Mouse (Mus musculus) erythroblast, embryonic 14.5 days (primary cell): Measurements from ENCODE around the gene Klk7. TPM values are rescaled to one million over a fixed set of nuclear protein-coding genes. Genes with fewer than 3 reads are reported as not detected.

ENCODE experiments used
- H3K27me3 ChIP-seq: 2 replicates; pipeline ENCODE4 v1.6.1; 2012; ENCODE audit warnings: inconsistent platforms; ENCODE audit not compliant: control insufficient read depth
- H3K36me3 ChIP-seq: 2 replicates; pipeline ENCODE4 v1.6.1; 2012; ENCODE audit warnings: mild to moderate bottlenecking, inconsistent platforms; ENCODE audit not compliant: control insufficient read depth
- H3K4me1 ChIP-seq: 2 replicates; pipeline ENCODE4 v1.6.1; 2012; ENCODE audit warnings: inconsistent platforms; ENCODE audit not compliant: control insufficient read depth
- H3K4me3 ChIP-seq: replicated peaks from 2 replicates; pipeline ENCODE3; 2012; ENCODE audit warnings: moderate library complexity, mild to moderate bottlenecking, inconsistent platforms
- H3K9me3 ChIP-seq: 2 replicates; pipeline ENCODE4 v1.6.1; 2012; ENCODE audit warnings: low read length, inconsistent platforms, mixed read lengths; ENCODE audit not compliant: control insufficient read depth
- GATA1 ChIP-seq: IDR thresholded peaks from 2 replicates; pipeline ENCODE4 v1.6.1; 2012; ENCODE audit warnings: low read length, inconsistent platforms, mixed read lengths
- TAL1 ChIP-seq: IDR thresholded peaks from 3 replicates; pipeline ENCODE4 v1.6.1; 2012; ENCODE audit warnings: low read length, inconsistent platforms, mixed read lengths
- polyA plus RNA-seq: library from polyadenylated mRNA; stranded (reverse); fragments of >175 nt; gene quantifications from 2 replicates; pipeline ENCODE4 v1.2.3, GENCODE M21; 2012

Gene Klk7
- polyA plus RNA-seq, 1 experiment, result not detected

- Histone ChIP-seq H3K4me1 (no peaks in the 10 kb centered on the region), H3K4me3 (no peak overlapping the region), H3K27me3 (no peaks in the 10 kb centered on the region), H3K36me3 (no peaks in the 10 kb centered on the region), H3K9me3 (no peaks in the 10 kb centered on the region)
- no peak for TF ChIP-seq GATA1
- TF ChIP-seq TAL1, result no peak
These were observed 21.8 kb upstream of the Klk7 start for GRCm38 (mm10) chr7:43789295-43789694.

DNA sequence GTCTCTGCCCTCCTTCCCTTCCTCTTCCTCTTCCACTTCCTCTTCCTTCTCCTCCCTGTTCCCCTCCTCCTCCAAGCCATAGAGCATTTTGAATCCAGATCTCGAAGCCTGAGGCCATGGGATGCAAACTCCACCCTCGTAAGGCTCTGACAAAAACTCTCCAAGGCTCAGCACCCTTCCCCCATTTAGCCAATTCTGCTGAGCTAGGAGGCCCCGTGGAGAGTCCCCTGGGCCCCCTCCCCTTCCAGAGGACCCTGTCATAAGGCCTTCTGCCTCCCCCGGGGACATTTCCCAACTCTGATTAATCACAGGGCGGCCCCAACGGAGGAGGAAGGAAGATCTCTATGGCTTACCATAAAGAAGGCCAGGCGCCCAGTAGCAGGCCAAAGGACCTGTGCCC is 19.5 kb upstream of the Klk7 start, which contains the start of gene Klk9:
Gene Klk9, plus strand, starts transcription at position 301 of the 400 bp plus-strand sequence.
- no peaks in the 10 kb centered on the region for H3K36me3 ChIP-seq
- no peak within 1 kb of the TSS for H3K4me3 ChIP-seq
- H3K9me3 ChIP-seq, result no peaks in the 10 kb centered on the region
- no peaks in the 10 kb centered on the region for H3K4me1 ChIP-seq
- TF ChIP-seq GATA1 (no peak), TAL1 (no peak)
- peaks cover 13% of the 10 kb centered on the region for H3K27me3 ChIP-seq

DNA sequence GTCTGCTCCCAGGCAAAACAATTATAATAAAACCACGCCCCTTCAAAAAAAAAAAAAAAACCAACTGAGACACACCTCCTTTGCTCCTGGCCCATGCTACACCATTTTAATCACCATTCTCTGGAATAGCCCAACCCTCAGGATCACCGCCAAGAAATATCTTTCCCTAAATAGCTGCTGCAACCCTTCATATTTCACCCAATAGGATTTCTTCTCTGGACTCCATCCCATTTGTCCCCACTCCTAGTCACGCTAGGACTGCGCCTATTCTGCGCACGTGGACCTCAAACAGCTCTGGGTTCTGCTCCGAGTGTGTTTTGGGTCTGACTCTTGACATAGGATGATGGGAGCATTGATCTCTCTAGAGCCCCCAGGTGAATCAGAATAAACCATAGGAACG is 14.7 kb upstream of the Klk7 start:
- H3K4me3 ChIP-seq, result no peak overlapping the region
- H3K27me3 ChIP-seq, result peaks cover 31% of the 10 kb centered on the region
- H3K4me1 ChIP-seq, result no peaks in the 10 kb centered on the region
- no peaks in the 10 kb centered on the region for H3K36me3 ChIP-seq
- no peaks in the 10 kb centered on the region for H3K9me3 ChIP-seq
- TF ChIP-seq GATA1, result no peak
- no peak for TF ChIP-seq TAL1

DNA sequence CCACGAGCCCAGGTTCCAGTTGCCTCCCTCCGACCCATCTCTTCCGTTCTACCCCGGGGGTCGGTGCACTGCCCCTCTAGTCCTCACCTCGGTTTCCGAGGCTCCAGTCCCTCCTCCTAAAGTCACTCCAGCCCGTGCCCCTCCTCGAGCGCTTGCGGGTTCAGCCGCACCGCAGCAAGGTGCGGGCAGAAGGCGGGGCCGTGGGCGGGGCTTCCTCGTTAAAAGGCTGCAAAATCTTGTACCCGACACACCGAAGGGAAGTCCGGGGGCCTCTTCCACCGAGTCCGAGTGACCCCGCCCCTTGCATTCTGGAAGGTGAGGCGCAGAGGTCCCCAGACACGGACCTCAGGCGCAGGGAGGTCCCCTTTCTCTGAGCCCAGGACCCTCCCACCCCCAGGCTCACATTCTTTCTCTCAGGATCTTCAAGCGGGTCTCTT is 13.7 kb upstream of the Klk7 start, which contains the start of gene Klk8:
Gene Klk8, plus strand, starts transcription at position 245 of the 437 bp plus-strand sequence.
- no peaks in the 10 kb centered on the region for H3K9me3 ChIP-seq
- no peaks in the 10 kb centered on the region for H3K4me1 ChIP-seq
- peaks cover 31% of the 10 kb centered on the region for H3K27me3 ChIP-seq
- no peak within 1 kb of the TSS for H3K4me3 ChIP-seq
- H3K36me3 ChIP-seq, result no peaks in the 10 kb centered on the region
- TF ChIP-seq GATA1 (no peak), TAL1 (no peak)

- no peak for TF ChIP-seq GATA1
- no peak overlapping the region for H3K4me3 ChIP-seq
- H3K36me3 ChIP-seq, result no peaks in the 10 kb centered on the region
- no peaks in the 10 kb centered on the region for H3K9me3 ChIP-seq
- H3K27me3 ChIP-seq, result peaks cover 31% of the 10 kb centered on the region
- H3K4me1 ChIP-seq, result no peaks in the 10 kb centered on the region
These were observed 13.1 kb upstream of the Klk7 start for GRCm38 (mm10) chr7:43797844-43798462.

DNA sequence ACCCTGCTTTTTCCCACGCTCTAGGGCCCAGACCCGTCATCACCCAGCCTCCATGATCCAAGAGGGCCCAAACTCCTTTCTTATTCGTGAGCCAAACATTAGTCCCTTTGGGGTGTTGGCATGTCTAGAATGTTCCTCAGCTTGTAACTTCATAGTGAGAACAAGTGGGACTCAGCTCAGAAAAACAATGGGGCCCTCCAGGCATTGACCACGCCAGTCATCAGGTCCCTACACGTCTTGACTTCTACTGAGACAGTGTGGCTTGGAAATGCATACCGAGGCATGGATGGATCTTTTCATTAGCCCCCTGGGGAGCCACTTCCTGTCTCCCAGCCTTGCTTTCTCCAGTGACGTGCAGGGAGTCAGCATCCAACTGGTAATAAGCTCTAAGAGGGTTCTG is 11.2 kb upstream of the Klk7 start:
- TF ChIP-seq GATA1 (no peak), TAL1 (no peak)
- H3K4me3 ChIP-seq, result no peak overlapping the region
- H3K27me3 ChIP-seq, result peaks cover 31% of the 10 kb centered on the region
- H3K36me3 ChIP-seq, result no peaks in the 10 kb centered on the region
- H3K4me1 ChIP-seq, result no peaks in the 10 kb centered on the region
- H3K9me3 ChIP-seq, result no peaks in the 10 kb centered on the region

- TF ChIP-seq GATA1 (no peak), TAL1 (no peak)
These were observed 4.1 kb downstream of the Klk7 start for GRCm38 (mm10) chr7:43815211-43815610.

DNA sequence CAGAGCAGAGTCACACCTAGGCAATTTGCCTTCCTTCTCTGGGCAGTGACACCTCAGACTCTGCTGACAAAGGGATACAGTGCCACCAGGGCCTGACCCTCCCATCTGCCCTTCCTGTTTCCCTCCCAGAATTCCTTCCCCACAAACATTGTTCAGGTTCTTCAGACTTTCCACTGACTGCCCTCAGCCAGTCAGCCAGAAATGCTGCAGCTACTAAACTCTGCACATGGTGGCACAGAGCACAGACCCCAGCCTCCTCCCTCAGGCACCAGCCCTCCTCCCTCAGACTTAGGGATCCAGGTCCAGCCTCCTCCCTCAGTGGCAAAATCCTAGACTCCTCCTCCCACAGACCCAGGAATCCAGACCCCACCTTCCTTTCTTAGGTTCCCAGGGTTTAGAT is 5.7 kb downstream of the Klk7 start:
- Histone ChIP-seq H3K36me3 (no peaks in the 10 kb centered on the region), H3K4me3 (no peak overlapping the region), H3K27me3 (no peaks in the 10 kb centered on the region), H3K4me1 (no peaks in the 10 kb centered on the region), H3K9me3 (no peaks in the 10 kb centered on the region)
- TF ChIP-seq TAL1, result no peak
- no peak for TF ChIP-seq GATA1

More at GRCm38 (mm10) chr7:43815211-43815610, 4.1 kb downstream of the Klk7 start:
- Histone ChIP-seq H3K36me3 (no peaks in the 10 kb centered on the region), H3K9me3 (no peaks in the 10 kb centered on the region), H3K4me3 (no peak overlapping the region), H3K27me3 (no peaks in the 10 kb centered on the region), H3K4me1 (no peaks in the 10 kb centered on the region)

DNA sequence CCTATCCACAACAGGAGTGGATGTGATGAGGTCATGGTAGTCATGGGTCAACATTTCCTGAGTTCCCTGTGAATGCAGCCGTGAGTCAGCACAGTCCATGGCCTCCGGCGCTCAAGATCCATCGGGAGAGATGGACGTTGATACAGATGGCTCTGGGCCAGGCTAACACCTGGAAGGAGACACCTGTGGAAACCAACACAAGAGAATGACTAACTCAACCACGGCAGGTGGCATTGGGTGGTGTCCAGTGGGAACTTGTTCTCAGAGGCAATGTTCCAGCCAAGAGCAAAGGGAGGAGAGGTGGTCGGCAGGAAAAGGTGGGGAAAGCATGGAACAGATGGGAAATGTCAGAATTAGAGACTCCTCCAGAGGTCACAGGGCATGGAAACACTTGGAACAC is 10.5 kb downstream of the Klk7 start:
- H3K27me3 ChIP-seq, result no peaks in the 10 kb centered on the region
- no peaks in the 10 kb centered on the region for H3K36me3 ChIP-seq
- H3K9me3 ChIP-seq, result no peaks in the 10 kb centered on the region
- H3K4me1 ChIP-seq, result no peaks in the 10 kb centered on the region
- H3K4me3 ChIP-seq, result no peak overlapping the region
- TF ChIP-seq GATA1 (no peak), TAL1 (no peak)

DNA sequence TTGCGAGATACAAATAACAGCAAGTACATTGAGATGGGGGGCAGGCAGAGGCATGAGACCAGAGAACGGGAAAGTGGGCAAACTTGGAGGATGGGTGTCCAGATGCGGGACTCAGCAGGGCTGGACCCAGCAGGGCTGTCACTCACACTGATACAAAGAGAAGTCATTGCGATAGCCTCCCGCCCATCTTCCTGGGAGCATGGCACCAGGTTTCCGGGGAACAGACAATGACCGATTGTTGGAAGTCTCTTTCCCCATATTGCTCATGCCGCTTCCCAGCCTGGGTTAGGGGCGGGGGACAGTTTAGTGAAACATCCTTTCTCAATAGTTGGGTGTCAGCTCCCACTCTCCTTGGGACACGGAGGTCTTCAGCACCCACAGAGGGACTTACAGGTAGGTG is 13.1 kb downstream of the Klk7 start, which contains the start of gene Klk6:
Gene Klk6, plus strand, starts transcription at position 301 of the 400 bp plus-strand sequence.
- no peaks in the 10 kb centered on the region for H3K27me3 ChIP-seq
- TF ChIP-seq GATA1 (no peak), TAL1 (no peak)
- no peak within 1 kb of the TSS for H3K4me3 ChIP-seq
- H3K36me3 ChIP-seq, result no peaks in the 10 kb centered on the region
- H3K9me3 ChIP-seq, result no peaks in the 10 kb centered on the region
- H3K4me1 ChIP-seq, result no peaks in the 10 kb centered on the region
